Mouse (Mus musculus) ES-E14 (cell line): ENCODE results near the gene Ube2l6. TPM values are rescaled to one million over a fixed set of nuclear protein-coding genes. Genes with fewer than 3 reads are reported as not detected.

Experiments
- DNase-seq: peaks from one replicate; pipeline ENCODE4 v3.0.0-alpha.2; 2013; ENCODE audit warnings: low read depth, low spot score
- H3K27ac ChIP-seq: 2 replicates; pipeline ENCODE4 v1.5.1; 2012; ENCODE audit warnings: low read depth, mild to moderate bottlenecking, low read length, moderate library complexity, mixed read lengths; ENCODE audit not compliant: poor library complexity, insufficient read depth, severe bottlenecking
- H3K36me3 ChIP-seq: 2 replicates; pipeline ENCODE4 v1.6.1; 2012; ENCODE audit warnings: mild to moderate bottlenecking, low read length, moderate library complexity, mixed read lengths; ENCODE audit not compliant: control insufficient read depth, poor library complexity, insufficient read depth, severe bottlenecking
- H3K4me1 ChIP-seq, 2 experiments: fragments of 150-350 bp in 1 of 2; sonication (generic) in 1 of 2; 2 replicates each; pipeline ENCODE4 v1.6.1; 2012; ENCODE audit warnings: low read length in 2 of 2, mild to moderate bottlenecking in 1 of 2, mixed read lengths in 1 of 2; ENCODE audit not compliant: control insufficient read depth in 2 of 2, insufficient read depth in 2 of 2, poor library complexity in 1 of 2
- H3K4me3 ChIP-seq, 2 experiments: fragments of 150-350 bp in 1 of 2; sonication (generic) in 1 of 2; 2 replicates each; pipeline ENCODE4 v1.5.1; 2012; ENCODE audit warnings: low read length in 2 of 2, low read depth in 1 of 2, mild to moderate bottlenecking in 1 of 2, mixed read lengths in 1 of 2; ENCODE audit not compliant: insufficient read depth in 1 of 2, poor library complexity in 1 of 2, severe bottlenecking in 1 of 2
- H3K9ac ChIP-seq: 2 replicates; pipeline ENCODE4 v1.6.1; 2012; ENCODE audit warnings: low read depth, mild to moderate bottlenecking, low read length, mixed read lengths; ENCODE audit not compliant: poor library complexity, insufficient read depth, severe bottlenecking
- H3K9me3 ChIP-seq: fragments of 150-350 bp; sonication (generic); 2 replicates; pipeline ENCODE4 v1.6.1; 2012; ENCODE audit warnings: low read depth, mild to moderate bottlenecking, low read length; ENCODE audit not compliant: control insufficient read depth, insufficient read depth
- CHD2 ChIP-seq: IDR thresholded peaks from 2 replicates; pipeline ENCODE4 v1.6.1; 2014; ENCODE audit warnings: mild to moderate bottlenecking, low read depth, low read length, inconsistent platforms
- HCFC1 ChIP-seq: IDR thresholded peaks from 2 replicates; pipeline ENCODE4 v1.6.1; 2012; ENCODE audit warnings: low read length, inconsistent platforms, borderline replicate concordance; ENCODE audit not compliant: insufficient read depth
- MAFK ChIP-seq: IDR thresholded peaks from 2 replicates; pipeline ENCODE4 v1.6.1; 2014; ENCODE audit warnings: mild to moderate bottlenecking, low read depth, low read length, inconsistent platforms; ENCODE audit not compliant: insufficient read depth
- ZC3H11A ChIP-seq: IDR thresholded peaks from 2 replicates; pipeline ENCODE4 v1.6.1; 2012; ENCODE audit warnings: low read depth, mild to moderate bottlenecking, inconsistent platforms, low read length, borderline replicate concordance
- ZNF384 ChIP-seq: IDR thresholded peaks from 2 replicates; pipeline ENCODE4 v1.6.1; 2012; ENCODE audit warnings: low read depth, low read length, inconsistent platforms
- in situ Hi-C, 2 experiments: fragments of 600-800 bp; cut with MboI; formaldehyde crosslinking; loops; one replicate each; pipeline ENCODE4 v1.15.1; 2025; ENCODE audit warnings: low sequenced_read_pairs in 2 of 2, inconsistent platforms in 1 of 2; ENCODE audit not compliant: unreplicated experiment in 2 of 2
- total RNA-seq: library from RNA; depleted of rRNA; stranded (reverse); fragments of 300-350 nt; gene quantifications from 2 replicates; pipeline ENCODE4 v1.2.3, GENCODE M21; 2012

Gene Ube2l6
- total RNA-seq, 1 experiment: 1.9 TPM

- Histone ChIP-seq H3K27ac (no peak overlapping the region), H3K4me1 (peaks cover 0 to 7% of the 10 kb centered on the region in 2 experiments; a peak in 1 of 4 replicates), H3K9ac (no peak overlapping the region), H3K36me3 (0 out of 2 replicates have a peak, but pooled peaks cover 2% of the 10 kb centered on the region), H3K9me3 (no peaks in the 10 kb centered on the region), H3K4me3 (0 out of 4 replicates have a peak overlapping the region, but pooled peaks of 1 of the 2 experiments have one; percentile 26)
- DNase-seq: no peak
- no peak for TF ChIP-seq MAFK
- in situ Hi-C loops: no loop called here
Observed at GRCm38 (mm10) chr2:84810886-84811577, 12.4 kb downstream of the Ube2l6 start.

- Histone ChIP-seq H3K9ac (no peak overlapping the region), H3K27ac (no peak overlapping the region), H3K36me3 (0 out of 2 replicates have a peak, but pooled peaks cover 2% of the 10 kb centered on the region), H3K4me3 (no peak overlapping the region), H3K9me3 (no peaks in the 10 kb centered on the region), H3K4me1 (0 out of 4 replicates have a peak, but pooled peaks cover 0 to 2% of the 10 kb centered on the region in 2 experiments)
- in situ Hi-C loops: no loop called here
- TF ChIP-seq ZC3H11A (no peak), HCFC1 (no peak), ZNF384 (no peak), CHD2 (no peak), MAFK (no peak)
- no peak for DNase-seq
Observed at GRCm38 (mm10) chr2:84811880-84812279, 13.3 kb downstream of the Ube2l6 start.

GRCm38 (mm10) chr2:84812676-84813075 is 14.0 kb downstream of the Ube2l6 start:
- no peak overlapping the region for H3K27ac ChIP-seq
- H3K36me3 ChIP-seq: 0 out of 2 replicates have a peak, but pooled peaks cover 2% of the 10 kb centered on the region
- no peak overlapping the region for H3K9ac ChIP-seq
- no peak for DNase-seq
- in situ Hi-C loops: no loop called here
- TF ChIP-seq ZC3H11A (no peak), ZNF384 (no peak), CHD2 (no peak), HCFC1 (no peak), MAFK (no peak)
- H3K4me1 ChIP-seq: 0 out of 4 replicates have a peak, but pooled peaks cover 0 to 2% of the 10 kb centered on the region in 2 experiments
- no peak overlapping the region for H3K4me3 ChIP-seq
- H3K9me3 ChIP-seq: no peaks in the 10 kb centered on the region

- Histone ChIP-seq H3K27ac (no peak overlapping the region), H3K9ac (no peak overlapping the region), H3K4me3 (no peak overlapping the region), H3K36me3 (no peaks in the 10 kb centered on the region), H3K9me3 (no peaks in the 10 kb centered on the region), H3K4me1 (0 out of 4 replicates have a peak, but pooled peaks cover 0 to 2% of the 10 kb centered on the region in 2 experiments)
- no peak for TF ChIP-seq ZNF384
- TF ChIP-seq CHD2: no peak
- TF ChIP-seq ZC3H11A: no peak
- no peak for TF ChIP-seq HCFC1
- no peak for TF ChIP-seq MAFK
- no peak for DNase-seq
- in situ Hi-C loops: no loop called here
Observed at GRCm38 (mm10) chr2:84819861-84820260, 21.2 kb downstream of the Ube2l6 start.
